Comparison of ENCODE assay signal across 18 mouse cellular contexts in the genomic region with DNA sequence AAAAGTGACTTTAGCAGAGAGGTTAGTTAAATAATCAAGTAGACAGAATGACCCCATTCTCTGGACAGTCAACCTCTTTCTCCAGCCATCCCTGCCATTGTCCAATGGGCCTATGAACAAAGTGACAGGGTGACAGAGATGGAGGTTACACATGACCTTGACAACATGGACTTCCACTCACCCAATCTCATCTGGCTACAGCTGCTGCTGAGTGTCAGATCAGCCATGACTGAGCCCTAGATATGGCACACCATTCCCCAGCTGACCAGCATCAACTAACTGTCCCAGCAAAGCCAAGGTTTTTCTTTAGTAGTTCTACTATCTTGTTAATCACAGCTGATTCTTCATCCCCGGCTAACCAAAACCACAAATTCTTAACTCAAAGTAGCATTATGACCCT. TPM values are rescaled to one million over a fixed set of nuclear protein-coding genes. Genes with fewer than 3 reads are reported as not detected.
DNase-seq lines count a peak whose midpoint lies in the region; ATAC-seq and TF ChIP-seq lines count a peak whose summit lies in the region.
"Had no signal": no experiment of that assay in that cellular context is flagged by ENCODE, and none has a peak within 500 bp of the region (broad histone marks: within the 10 kb centered on the region; RNA-seq: fewer than 3 reads in every experiment).

No protein-coding gene starts in this region.

- no peak for ATAC-seq in megakaryocyte, adult 5-6 weeks (ENCODE audit: poor library complexity, severe bottlenecking)
- ATAC-seq: forebrain, embryonic 13.5 days; forebrain, embryonic 15.5 days had no signal

- TF ChIP-seq POLR2A in small intestine, adult 2 months (IDR thresholded peaks at IDR 0.05; ENCODE audit: low read depth, low read length) = no peak

- peaks cover 72% of the 10 kb centered on the region for H3K36me3 ChIP-seq in megakaryocyte, embryonic 14.5 days (replicated peaks; ENCODE audit: low read length)
- peaks cover 13% of the 10 kb centered on the region for H3K36me3 ChIP-seq in small intestine, adult 2 months (ENCODE audit: control insufficient read depth, insufficient read depth, low read length)
- H3K36me3 ChIP-seq: forebrain, embryonic 15.5 days had no signal

- 61% methylated on average over 1 of the region's 1 CpGs for WGBS in small intestine, adult 2 months

- peak overlapping the region; percentile 35; the same call in 1 of the 2 replicates for H3K27ac ChIP-seq in small intestine, adult 2 months (ENCODE audit: insufficient read depth, low read depth, low read length)
- H3K27ac ChIP-seq: embryonic facial prominence, embryonic 10.5 days; embryonic facial prominence, embryonic 12.5 days; forebrain, embryonic 13.5 days; forebrain, embryonic 15.5 days had no signal

- H3K27me3 ChIP-seq in megakaryocyte, embryonic 14.5 days (replicated peaks) = no peaks in the 10 kb centered on the region
- no peaks in the 10 kb centered on the region for H3K27me3 ChIP-seq in small intestine, adult 2 months (ENCODE audit: control insufficient read depth, insufficient read depth, low read length)
- H3K27me3 ChIP-seq: embryonic facial prominence, embryonic 12.5 days; forebrain, embryonic 13.5 days; forebrain, embryonic 15.5 days had no signal

- TF ChIP-seq CTCF in small intestine, adult 2 months (IDR thresholded peaks at IDR 0.05; ENCODE audit: extremely low read depth, insufficient read length, insufficient replicate concordance, low read depth, low read length) = no peak

- H3K9me3 ChIP-seq in megakaryocyte, embryonic 14.5 days = no peaks in the 10 kb centered on the region
- H3K9me3 ChIP-seq: embryonic facial prominence, embryonic 10.5 days; embryonic facial prominence, embryonic 12.5 days; forebrain, embryonic 13.5 days; forebrain, embryonic 15.5 days had no signal

- peak; percentile 66 for DNase-seq in heart, adult 11 months
- no peak for DNase-seq in heart, adult 9 months (ENCODE audit: low spot score in 2 of 2)
- DNase-seq in natural killer cell, adult 2 months (ENCODE audit: low spot score in 2 of 2) = no peak
- DNase-seq: adrenal gland, adult 2 months; adrenal gland, postnatal 10 days; adrenal gland, postnatal 25 days; cerebellum, adult 11 months; cerebellum, adult 18-20 months; cerebellum, adult 8-10 months; cerebellum, adult 9-11 months; cerebellum, postnatal 14 days had no signal

- peaks cover 95% of the 10 kb centered on the region for H3K4me1 ChIP-seq in megakaryocyte, embryonic 14.5 days
- H3K4me1 ChIP-seq in small intestine, adult 2 months (ENCODE audit: control insufficient read depth, insufficient read depth, insufficient read length, low read length) = peaks cover 17% of the 10 kb centered on the region; the same call in 1 of the 2 replicates
- H3K4me1 ChIP-seq: embryonic facial prominence, embryonic 10.5 days; embryonic facial prominence, embryonic 12.5 days had no signal

- peak overlapping the region; percentile 29 for H3K4me3 ChIP-seq in megakaryocyte, embryonic 14.5 days (replicated peaks)
- no peak overlapping the region for H3K4me3 ChIP-seq in small intestine, adult 2 months (ENCODE audit: low read depth, low read length)
- H3K4me3 ChIP-seq: embryonic facial prominence, embryonic 10.5 days; embryonic facial prominence, embryonic 12.5 days; forebrain, embryonic 13.5 days; forebrain, embryonic 15.5 days had no signal

RNA-seq across cellular contexts. Expression of gene Cdc42, which starts 14.7 kb away (rescaled TPM):
- polyA plus RNA-seq in megakaryocyte, embryonic 14.5 days (2012; ENCODE audit: insufficient read depth, low replicate concordance) = 4.3 and 28.1 TPM in 2 replicates
- 1,134 and 1,141 TPM in 2 replicates for total RNA-seq in megakaryocyte, adult 5-6 weeks (2015)
- 1,082 and 1,090 TPM in 2 replicates for total RNA-seq in megakaryocyte, adult 5-6 weeks (2017)
- polyA plus RNA-seq in small intestine, adult 2 months (2012; rRNA removed) = 11.5 and 25.9 TPM in 2 replicates
